Mouse (Mus musculus) frontal cortex, adult 2 months (tissue): ENCODE results near the gene Ing4. TPM values are rescaled to one million over a fixed set of nuclear protein-coding genes. Genes with fewer than 3 reads are reported as not detected.
"Not testable (repeated sequence)": the region's sequence is repeated elsewhere in the genome, so short reads cannot be mapped to it uniquely, and the experiment has no call there.

Experiments used
- DNase-seq, 2 experiments: peaks; one replicate each; pipeline ENCODE4 v3.0.0; 2022; ENCODE audit warnings: low spot score in 1 of 2; ENCODE audit errors: extremely low spot score in 1 of 2
- polyA plus RNA-seq: library from polyadenylated mRNA; depleted of rRNA; stranded (reverse); fragments of >200 nt; gene quantifications from 2 replicates; pipeline ENCODE4 v1.2.3, GENCODE M21; 2012

Ing4 gene
- polyA plus RNA-seq, 1 experiment: 74.9 TPM

DNA sequence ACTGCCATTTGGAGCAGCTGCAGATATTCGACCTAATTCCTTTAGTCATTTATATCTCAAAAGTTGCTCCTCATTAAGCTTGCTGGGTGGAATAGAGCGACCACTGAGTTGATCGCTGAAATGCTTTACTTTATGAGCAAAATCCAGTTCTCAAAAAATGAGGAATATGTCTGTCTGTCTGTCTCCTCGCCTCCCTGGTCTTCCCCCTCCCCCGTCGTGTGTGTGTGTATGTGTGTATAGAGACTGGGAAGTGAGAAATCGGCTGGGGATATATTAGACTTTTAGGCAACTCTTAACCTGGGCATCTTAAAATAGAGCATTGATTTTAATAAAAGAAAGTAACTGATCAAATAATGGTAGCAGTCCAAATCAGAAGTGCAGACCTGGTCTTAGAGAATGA is 661 bp downstream of the Ing4 start:
- DNase-seq: no peak

DNA sequence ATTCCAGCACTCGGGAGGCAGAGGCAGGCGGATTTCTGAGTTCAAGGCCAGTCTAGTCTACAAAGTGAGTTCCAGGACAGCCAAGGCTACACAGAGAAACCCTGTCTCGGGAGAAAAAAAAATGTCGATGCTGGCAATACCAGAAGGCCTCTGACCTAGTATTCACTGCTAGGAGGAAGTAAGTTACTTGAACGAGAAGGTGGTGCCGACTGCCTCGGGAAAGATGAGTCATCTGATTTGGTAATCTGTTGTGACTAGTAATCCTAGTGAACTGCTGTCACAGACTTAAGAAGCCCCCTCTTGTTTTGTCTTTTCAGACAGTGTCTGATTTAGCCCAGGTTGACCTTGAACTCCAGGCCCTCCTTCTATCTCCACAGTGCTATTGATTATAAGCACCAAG is 1.5 kb downstream of the Ing4 start:
- no peak for DNase-seq

DNA sequence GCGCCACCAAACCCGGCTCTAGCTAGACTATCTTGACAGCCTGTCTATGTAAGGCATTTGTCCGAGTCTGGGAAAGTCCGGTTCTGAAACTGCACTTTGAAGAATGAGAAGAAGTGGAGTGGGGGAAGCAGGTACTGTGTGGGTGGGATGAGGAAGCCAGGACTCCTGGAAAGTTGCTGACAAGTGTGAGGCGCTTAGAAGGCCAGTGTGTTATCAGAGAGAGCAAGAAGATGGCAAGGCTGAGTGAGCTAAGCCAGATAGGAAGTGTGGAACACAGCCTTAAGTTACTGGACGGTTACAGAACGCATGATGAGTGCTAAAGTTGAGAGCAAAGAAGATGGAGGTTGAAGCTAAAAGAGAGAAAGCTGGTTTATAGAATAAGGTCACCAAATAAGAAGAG is 2.5 kb downstream of the Ing4 start:
- no peak for DNase-seq

DNA sequence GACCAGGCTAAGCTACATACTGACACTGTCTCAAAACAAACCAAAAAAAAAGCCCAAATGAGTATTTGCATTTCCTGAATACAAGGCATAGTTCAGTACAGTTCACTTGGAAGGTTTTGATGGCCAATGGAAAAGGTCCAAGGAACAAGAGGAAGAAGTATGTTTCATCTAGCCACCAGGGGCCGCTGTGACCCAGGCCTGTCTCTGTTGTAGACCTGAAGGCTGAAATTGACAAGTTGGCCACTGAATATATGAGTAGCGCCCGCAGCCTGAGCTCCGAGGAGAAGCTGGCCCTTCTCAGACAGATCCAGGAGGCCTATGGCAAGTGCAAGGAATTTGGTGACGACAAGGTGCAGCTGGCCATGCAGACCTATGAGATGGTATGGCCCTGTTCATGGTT is 7.1 kb downstream of the Ing4 start:
- peak in 1 of 2 experiments; percentile 85 for DNase-seq

DNA sequence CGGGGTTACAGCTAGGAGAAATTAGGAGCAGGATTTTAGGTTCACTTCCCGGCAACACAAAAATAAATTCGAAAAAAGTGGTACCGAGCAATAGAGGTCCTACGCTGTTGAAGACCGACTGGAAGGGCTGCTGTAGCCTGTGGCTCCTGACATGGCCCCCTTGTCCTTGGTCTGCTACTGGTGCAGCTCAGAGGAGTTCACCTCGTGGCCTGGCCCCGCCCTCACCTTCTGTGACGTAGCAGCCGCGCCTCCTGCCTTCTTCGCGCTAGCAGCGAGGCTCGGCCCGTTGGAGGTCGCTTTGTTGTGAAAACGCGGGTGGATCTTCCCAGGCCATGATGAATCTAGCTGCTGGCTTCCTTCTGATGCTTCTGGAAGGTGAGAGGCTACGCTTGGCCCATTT is 10.1 kb downstream of the Ing4 start, which contains the start of gene Acrbp:
Gene Acrbp, plus strand, starts transcription at position 12 of the 400 bp plus-strand sequence.
- DNase-seq: no peak

DNA sequence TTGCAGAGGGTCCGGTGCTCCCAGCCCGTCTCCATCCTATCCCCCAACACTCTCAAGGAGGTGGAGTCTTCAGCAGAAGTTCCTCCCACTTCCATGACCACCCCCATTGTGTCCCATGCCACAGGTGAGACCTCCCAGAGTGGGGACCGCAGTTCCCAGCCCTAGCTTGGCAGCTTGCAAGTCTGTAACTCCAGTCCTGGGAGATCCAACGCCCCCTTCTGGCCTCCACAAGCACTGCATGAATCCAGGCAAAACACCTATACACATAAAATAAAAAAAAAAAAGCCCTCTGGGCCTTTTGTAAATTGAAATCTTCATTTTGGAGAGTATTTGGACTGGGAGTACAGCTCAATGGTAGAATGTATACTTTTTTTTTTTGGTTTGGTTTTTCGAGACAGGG is 11.7 kb downstream of the Ing4 start:
- DNase-seq: no peak

DNA sequence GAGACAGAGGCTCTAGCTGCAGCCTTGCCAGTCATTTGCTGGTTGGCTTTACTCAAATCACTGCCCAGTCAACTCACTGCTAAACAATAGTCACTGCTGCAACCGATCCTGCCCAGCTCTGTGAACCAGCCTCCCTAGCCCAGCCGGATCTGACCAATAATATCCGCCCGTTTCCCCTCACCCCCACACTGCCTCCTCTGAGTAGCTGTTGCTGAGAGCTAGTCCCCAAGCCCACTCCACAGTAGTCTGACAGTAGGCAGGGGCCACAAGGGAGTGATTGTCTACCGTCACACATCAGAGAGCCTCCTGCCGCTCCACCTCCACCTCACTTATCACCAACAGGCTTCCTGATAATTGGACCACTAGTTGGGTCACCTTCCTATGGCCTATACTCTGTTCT is 21.9 kb downstream of the Ing4 start:
- DNase-seq: no peak

DNA sequence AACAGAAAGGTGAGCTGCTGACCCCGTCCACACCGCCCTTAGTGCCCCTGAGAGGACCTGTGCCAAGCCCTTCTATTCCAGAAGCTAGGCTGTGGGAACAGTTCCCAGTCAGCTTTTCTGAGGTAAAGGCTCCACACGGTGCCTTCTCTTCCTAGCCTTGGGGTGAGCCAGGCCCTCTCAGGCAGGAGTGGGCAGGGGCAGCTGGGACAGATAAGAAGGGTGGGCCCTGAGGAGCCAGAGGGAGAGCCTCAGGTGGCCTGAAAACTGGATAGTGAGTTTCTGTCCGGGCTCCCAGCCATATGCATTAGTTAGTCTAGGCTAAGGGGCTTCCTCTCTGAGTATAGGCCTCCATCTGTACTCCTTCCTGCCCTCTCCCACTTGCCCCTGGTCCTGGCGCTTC is 23.0 kb downstream of the Ing4 start:
- no peak for DNase-seq

DNA sequence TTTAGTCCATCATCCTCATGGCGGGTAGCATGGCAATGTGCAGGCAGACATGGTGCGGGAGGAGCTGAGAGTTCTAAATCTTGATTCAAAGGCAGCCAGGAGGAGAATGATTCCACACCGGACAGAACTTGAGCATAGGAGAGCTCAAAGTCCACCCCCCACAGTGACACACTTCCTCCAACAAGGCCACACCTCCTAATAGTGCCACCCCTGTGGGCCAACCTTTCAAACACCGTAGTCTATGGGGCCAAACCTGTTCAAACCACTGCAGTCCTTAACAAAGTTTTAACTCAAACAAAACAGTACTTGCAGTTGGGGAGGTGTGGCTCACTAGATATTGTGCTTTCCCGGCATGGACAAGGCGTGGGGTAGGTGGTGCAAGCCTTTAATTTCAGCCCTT is 24.3 kb downstream of the Ing4 start:
- DNase-seq: no peak

DNA sequence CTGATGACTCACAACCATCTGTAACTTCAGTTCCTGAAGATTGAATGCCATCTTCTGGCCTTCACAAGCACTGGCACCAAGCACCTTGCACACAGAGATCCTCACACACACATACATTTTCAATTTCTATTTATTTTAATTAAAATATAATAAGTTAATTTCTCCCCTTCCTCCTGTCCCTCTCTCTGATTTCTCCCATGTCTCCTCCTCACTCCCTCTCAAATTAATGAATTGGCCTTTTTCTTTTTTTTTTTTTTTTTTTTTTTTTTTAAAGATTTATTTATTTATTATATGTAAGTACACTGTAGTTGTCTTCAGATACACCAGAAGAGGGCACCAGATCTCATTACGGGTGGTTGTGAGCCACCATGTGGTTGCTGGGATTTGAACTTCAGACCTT is 25.7 kb downstream of the Ing4 start:
- not testable (repeated sequence) for DNase-seq

DNA sequence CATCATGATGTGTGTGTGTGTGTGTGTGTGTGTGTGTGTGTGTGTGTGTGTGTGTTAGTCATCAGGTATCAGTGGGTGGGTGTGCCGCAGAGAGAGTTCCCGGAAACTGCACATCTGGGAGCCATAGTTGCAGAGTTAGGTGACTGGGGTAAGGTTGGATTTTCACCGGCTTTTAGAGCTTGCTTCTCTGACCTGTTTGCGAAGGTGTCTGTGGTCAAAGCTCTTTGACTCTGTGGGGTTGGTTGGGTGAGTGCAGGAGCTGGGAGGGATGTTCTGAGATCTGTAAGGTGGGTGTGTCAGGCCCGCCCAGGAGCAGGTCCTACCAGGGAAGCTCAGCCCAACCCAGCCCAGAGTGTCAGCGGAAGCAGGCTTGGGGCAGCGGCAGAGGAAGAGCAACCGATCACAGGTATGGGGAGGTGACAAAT is 28.0 kb downstream of the Ing4 start, which contains the start of gene Lpar5:
Gene Lpar5, plus strand, starts transcription at position 350 of the 425 bp plus-strand sequence.
- no peak for DNase-seq

DNA sequence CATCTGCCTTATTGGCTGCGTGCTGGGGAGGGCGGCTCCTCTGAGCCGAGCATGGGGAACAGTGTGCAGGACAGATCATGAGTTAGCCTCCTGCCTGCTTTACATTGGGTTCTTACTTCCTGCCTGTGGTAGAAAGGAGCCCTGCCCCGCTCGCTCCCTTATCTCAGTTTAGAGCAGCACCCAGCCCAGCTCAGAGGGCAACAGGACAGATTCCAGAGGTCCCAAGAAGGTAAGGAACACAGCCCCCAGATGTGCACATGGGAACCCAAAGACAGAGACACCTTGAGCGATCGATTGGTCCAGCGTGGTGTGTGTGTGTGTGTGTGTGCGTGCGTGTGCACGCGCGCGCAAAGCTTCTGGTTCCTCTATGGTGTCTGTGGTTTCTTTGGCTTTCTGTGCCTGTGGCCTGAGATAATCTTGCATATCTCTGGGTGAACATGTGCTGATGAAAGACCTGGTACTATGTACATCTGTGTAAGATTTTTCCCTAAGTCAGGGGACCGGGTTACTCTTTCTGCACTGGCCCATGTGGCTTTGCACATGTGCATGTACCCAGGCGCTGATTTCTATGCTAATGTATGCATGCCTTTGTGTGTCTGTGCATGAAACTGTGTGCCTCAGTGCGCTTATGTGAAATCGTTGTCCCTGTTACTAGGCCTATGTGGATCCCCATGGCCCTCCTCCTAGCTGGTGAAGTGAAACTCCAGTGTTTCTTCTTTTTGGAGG is 31.8 kb downstream of the Ing4 start:
- DNase-seq: no peak

DNA sequence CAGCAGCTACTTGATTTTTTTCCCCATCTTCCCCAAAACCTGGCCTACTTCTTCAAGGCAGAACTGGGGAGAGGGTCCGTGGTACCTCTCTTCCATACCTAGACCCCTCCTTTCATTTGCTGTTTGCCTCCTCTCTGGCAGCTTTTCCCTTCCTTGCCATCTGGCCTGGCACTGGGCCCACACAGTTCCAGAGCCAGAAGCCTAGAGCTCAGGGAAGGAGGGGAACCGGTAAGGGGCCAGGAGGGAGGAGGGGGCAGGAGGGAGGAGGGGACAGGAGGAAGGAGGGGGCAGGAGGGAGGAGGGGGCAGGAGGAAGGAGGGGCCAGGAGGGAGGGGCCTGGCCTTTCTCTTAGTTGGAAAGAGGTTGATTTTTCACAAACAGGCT is 32.3 kb downstream of the Ing4 start:
- DNase-seq: peak in 1 of 2 experiments; percentile 63

DNA sequence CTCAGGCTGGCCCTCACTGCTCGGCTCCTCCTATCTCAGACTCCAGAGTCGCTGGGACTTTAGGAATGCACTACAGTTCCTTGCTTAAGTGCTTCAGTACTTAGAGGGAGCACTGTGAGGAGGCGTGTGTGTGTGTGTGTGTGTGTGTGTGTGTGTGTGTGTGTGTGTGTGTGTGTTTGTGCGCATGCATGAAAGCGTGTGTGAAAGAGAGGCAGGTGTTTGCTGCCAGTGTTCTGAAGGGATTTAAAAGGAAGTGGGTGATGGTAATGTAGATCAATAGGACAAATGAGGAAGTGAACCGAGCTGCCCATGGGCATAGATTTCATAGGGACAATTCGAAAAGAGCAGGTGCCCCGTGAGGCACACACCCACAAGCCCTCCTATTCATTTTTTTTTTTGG is 34.3 kb downstream of the Ing4 start:
- no peak for DNase-seq

DNA sequence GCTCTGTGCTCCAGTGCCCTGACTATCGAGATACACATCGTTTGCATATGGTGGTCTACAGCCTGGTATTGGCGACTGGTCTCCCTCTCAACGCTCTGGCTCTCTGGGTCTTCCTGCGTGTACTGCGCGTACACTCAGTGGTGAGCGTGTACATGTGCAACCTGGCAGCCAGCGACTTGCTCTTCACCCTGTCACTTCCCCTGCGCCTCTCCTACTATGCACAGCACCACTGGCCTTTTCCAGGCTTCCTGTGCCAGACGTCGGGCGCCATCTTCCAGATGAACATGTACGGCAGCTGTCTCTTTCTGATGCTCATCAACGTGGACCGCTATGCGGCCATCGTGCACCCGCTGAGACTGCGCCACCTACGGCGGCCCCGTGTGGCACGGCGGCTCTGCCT is 41.8 kb downstream of the Ing4 start:
- no peak for DNase-seq

DNA sequence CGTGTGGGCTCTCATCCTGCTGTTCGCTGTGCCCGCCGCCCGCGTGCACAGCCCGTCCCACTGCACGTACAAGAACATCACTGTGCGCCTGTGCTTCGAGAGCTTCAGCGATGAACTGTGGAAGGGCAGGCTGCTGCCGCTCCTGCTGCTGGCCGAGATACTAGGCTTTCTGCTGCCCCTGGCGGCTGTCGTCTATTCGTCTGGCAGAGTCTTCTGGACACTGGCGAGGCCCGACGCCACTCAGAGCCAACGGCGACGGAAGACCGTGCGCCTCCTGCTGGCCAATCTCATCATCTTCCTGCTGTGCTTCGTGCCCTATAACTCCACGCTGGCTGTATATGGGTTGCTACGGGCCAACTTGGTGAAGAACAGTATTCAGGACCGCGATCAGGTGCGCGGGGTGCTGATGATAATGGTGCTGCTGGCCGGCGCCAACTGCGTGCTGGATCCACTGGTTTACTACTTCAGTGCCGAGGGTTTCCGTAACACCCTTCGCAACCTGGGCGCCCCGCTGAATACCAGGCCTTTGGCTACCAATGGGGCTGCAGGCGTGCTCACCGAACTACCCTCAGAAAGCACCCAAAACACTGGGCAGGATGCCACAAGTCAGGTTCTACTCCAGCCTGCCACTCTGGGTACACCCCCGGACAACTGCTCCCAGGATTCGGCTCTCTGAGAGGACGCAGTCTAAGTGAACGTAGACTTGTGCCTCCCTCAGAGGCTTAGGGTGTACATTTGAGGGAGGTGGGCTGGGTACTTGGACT is 42.4 kb downstream of the Ing4 start:
- DNase-seq: peak; percentile 69 to 84

DNA sequence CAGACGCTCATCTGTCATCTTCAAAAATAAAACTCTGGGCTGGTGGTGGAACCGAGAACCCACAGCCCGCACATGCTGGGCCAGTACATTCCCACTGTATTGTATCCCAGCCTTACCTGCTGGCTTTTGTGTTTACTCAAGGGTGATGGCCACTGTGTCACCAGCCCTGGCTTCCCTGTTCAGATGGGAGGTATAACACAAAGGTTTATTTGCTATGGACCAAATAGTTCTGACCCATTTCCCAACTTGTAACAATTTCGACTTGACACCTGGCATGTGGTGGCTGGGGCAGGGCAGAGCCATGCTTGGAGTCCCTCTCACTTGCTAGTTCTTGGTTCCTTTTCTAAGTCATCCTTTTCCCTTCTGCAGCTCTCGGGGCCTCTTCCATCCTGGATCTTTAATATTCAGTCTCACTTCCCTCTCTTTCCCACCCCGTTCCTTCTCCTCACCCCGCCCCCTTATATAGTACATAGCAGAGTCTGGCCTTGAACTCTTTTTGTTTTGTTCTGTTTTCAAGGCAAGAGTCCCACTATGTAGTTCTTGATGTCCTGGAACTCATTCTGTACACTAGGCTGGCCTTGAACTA is 43.3 kb downstream of the Ing4 start:
- no peak for DNase-seq

DNA sequence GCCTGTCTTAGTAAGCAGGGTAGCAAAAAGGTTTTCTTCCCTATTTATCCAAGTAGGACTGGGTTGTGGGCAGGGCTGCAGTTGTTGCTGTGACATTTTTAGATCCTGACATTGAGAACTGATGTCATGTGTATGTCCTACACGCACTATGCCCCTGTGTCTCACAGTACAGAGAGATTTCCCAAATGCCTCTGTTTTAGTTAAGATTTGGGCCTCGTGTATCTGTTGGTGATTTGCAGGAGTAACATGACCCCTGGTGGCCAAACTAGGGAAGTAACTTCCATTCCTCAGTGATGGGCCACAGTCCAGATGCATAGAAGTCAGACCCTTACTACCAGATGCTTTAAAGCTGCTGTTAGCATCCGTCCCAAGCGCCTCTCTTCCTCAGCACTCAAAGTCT is 44.9 kb downstream of the Ing4 start:
- DNase-seq: peak; percentile 63 to 83

DNA sequence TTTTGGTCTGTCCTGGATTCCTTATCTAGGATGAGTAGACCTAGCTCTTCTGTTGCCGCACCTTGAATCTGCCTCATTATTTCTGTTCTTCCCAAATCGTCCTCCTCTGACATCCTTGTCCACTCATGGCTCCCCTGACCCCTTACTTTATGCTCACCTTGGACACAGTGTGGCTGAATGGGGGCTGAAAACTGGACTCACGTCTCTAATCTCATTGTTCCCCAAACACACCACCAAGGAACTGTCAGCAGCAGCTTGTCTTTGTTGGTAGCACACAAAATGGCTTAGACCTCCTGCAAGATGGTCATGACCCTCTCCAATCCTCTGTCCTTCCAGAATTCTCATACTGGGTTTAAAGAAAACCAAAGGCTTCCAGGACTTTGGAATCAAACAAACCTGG is 48.4 kb downstream of the Ing4 start:
- no peak for DNase-seq

DNA sequence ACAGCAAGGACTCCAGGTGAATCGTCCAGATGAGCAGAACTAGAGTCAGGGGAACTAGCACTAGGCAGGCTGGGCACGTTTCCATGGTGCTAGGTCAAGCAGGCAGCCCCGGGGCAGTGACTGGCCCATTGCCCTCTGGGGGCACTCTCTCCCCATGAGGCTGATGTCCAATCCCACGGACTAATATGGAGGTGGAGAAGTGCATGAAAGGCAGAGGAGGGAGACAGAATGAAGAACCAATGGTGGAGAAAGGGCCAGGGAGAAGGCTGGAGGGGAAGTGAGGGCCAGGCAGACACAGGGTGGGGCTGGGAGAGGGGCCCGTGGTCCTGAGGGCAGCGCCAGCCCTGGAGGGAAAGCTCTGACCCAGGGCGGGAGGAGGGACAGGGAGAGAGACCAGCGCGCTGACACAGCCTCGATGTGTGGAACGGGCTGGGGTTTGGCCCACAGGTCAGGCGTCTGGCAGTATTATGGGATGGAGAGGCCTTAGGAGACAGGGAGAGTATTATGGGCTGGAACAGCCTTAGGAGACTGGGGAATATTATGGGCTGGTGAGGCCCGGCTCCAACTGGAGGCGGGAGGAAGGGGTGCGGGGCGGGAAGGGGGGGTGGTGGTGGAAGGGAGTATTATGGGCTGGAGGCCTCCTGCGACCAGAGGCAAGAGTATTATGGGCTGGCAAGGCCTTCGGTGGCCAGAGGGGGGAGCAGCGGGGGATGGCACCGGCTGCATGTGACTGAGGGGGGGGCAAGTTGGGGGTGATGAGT is 49.2 kb downstream of the Ing4 start:
- peak; percentile 62 to 78 for DNase-seq
